Mouse (Mus musculus): ENCODE results near the gene Hormad1.

- TF ChIP-seq CTCF (IDR thresholded peaks at IDR 0.05; ENCODE audit: low read depth) (no peak), EP300 (optimal IDR thresholded peaks at IDR 0.05) (no peak)
These were observed 20.5 kb upstream of the Hormad1 start for GRCm38 (mm10) chr3:95538936-95539335.

Data from stomach, postnatal 0 days (tissue).